Mouse (Mus musculus) activated CD4-positive, CD25-positive, alpha-beta regulatory T cell, adult 4 months (primary cell): ENCODE results near the gene Bud23. TPM values are rescaled to one million over a fixed set of nuclear protein-coding genes. Genes with fewer than 3 reads are reported as not detected.
A peak's percentile ranks its signal among the peaks of the same experiment; 100 is the strongest.

Source experiments
- ATAC-seq: one replicate; pipeline ENCODE4 v1.8.0; 2017
- polyA plus RNA-seq, 2 experiments: library from polyadenylated mRNA; unstranded; fragments of 100-300 nt; shearing (Covaris generic); gene quantifications; one replicate each; pipeline ENCODE4 v1.2.1; 2017

The Bud23 gene
- polyA plus RNA-seq, 2 experiments from 2014 or later = 60.3 to 84.8 TPM

GRCm38 (mm10) chr5:135016224-135016759, 48.5 kb downstream of the Bud23 start:
- ATAC-seq = no peak

GRCm38 (mm10) chr5:135015497-135015896, 49.3 kb downstream of the Bud23 start:
- peak; percentile 75 for ATAC-seq

GRCm38 (mm10) chr5:135012671-135013441, 51.9 kb downstream of the Bud23 start:
- ATAC-seq = no peak

DNA sequence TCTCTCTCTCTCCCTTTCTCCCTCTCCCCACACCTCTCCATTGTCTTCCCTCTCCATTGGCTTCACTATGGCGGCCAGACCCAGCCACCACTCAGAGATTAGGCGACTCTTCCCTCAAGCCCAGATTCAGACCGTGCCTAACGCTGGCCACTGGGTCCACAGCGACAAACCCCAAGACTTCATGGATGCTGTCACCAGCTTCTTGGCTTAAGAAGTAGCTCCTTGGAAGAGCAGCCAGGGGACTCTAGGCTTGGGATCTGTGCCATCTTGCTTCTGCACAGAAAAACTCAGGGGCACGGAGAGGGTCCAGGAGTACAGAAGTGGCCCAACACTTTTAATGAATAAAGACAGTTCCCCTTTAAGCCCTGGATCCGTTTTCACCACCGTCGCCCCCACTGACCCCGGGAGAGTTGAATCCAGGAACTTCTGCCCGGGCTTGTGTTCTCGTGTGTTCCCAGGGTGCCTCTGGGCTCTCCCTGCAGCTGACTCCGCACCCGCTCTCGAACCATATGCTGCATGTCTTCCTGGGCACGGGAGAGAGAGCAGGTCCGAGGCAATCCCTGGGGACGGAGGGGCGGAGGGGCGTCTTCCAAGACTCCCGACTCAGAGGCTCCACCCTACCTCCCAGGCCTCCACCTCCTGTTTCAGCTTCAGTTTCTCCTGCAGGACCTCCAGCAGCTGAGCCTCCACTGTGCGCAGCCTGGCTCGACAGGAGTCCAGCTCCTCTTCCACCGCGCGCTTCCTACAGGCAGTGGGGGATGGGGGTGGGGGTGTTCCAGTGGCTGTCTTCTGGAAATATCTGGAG, 52.7 kb downstream of the Bud23 start:
- no peak for ATAC-seq

GRCm38 (mm10) chr5:135010841-135011743, 53.7 kb downstream of the Bud23 start:
- ATAC-seq = no peak

DNA sequence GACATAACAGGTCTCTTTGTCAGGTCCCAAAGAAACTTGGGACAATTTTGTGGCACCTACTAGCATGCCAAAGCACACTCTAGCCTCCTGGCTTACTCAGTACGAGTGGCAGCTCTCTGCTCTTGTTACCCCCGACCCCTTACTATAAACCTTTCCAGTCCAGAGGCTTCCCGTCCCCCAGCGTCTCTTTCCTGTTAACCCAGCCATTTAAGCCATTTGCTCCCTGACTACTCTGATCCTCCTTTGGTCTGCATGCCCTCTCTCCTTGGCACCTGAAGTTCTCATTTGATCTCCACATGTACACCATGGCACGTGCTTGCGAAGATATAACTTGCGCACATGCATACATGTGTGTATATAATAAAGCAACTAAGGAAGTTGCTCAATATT, 54.4 kb downstream of the Bud23 start:
- ATAC-seq = no peak

DNA sequence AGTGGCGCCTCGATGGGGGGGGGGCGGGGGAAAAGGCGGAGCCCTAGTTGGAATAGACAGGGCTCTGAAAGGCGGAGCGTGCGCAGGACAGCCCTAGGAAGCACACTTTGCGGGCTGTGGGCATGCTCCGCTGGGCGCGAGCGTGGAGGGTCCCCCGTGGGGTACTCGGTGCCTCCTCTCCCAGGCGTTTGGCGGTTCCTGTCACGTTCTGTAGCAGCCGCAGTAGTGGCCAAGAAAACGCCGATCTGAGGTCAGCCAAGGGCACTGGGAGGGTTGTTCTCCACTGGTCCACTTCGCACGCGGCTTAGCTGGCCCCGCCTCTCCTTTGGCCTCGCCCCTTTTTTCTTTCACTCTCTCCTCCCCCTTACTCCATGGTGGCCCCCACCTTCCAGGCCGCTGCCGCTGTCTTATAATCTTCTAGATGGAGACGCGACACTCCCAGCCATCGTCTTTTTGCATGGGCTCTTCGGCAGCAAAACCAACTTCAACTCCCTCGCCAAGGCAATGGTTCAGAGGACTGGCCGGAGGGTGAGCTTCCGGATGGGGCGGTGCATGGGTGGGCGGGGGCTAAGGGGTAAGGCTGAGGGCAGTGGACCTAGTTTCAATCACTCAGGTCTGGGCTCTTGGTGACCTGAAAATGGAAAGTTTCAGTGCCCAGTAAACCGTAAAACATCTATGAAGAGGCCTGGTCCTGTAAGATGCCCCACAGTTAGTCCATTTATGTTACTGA, 55.0 kb downstream of the Bud23 start:
- peak; percentile 44 for ATAC-seq

GRCm38 (mm10) chr5:135008671-135009589, 55.8 kb downstream of the Bud23 start, which contains the start of gene Abhd11:
Gene Abhd11 (plus strand): TSS chr5:135009152.
- ATAC-seq = peak; percentile 81

GRCm38 (mm10) chr5:135007802-135008571, 56.8 kb downstream of the Bud23 start:
- no peak for ATAC-seq

Other genes starting within 250 kb of the Bud23 start
- gene Tmem270, start 158.2 kb downstream of the Bud23 start, polyA plus RNA-seq = not detected
- gene Cldn13, start 149.4 kb downstream of the Bud23 start, polyA plus RNA-seq = 1 to 10 TPM in 1 of 2 experiments, not detected in 1; 1.3 TPM
- 10 to 100 TPM; 20.4 to 23.3 TPM for gene Mettl27, start 132.6 kb downstream of the Bud23 start, polyA plus RNA-seq
- gene Cldn4, start 118.0 kb downstream of the Bud23 start, polyA plus RNA-seq = not detected
- gene Cldn3, start 78.7 kb downstream of the Bud23 start, polyA plus RNA-seq = not detected
- gene Abhd11, start 55.8 kb downstream of the Bud23 start, polyA plus RNA-seq = 10 to 100 TPM; 53.9 to 66.7 TPM
- 10 to 100 TPM; 15.1 to 15.2 TPM for gene Stx1a, start 41.5 kb downstream of the Bud23 start, polyA plus RNA-seq
- 10 to 100 TPM; 27.4 to 30.4 TPM for gene Dnajc30, start 757 bp downstream of the Bud23 start, polyA plus RNA-seq
- not detected for gene Vps37d, start 13.3 kb upstream of the Bud23 start, polyA plus RNA-seq
- gene Mlxipl, start 24.9 kb upstream of the Bud23 start, polyA plus RNA-seq = not detected
- gene Tbl2, start 84.7 kb upstream of the Bud23 start, polyA plus RNA-seq = 1 to 10 TPM; 5.2 to 5.4 TPM
- gene Bcl7b, start 103.3 kb upstream of the Bud23 start, polyA plus RNA-seq = 10 to 100 TPM; 41.8 to 53.6 TPM
- gene Baz1b, start 122.3 kb upstream of the Bud23 start, polyA plus RNA-seq = 10 to 100 TPM; 20.8 to 23.9 TPM
- gene Fzd9, start 186.3 kb upstream of the Bud23 start, polyA plus RNA-seq = not detected